Mouse (Mus musculus) hindlimb bud, embryonic 11.5 days (tissue): ENCODE measurements at regions not wholly inside any gene's neighbourhood (a gene's known extent, or its start where the extent isn't known, plus 50 kb on each side); places are given as distances from the start of the nearest gene placed in this dataset.

Source experiments
- DNase-seq: peaks from one replicate; pipeline ENCODE4 v3.0.0-alpha.2; 2012; ENCODE audit warnings: low read depth, low spot score; ENCODE audit errors: extremely low spot score

GRCm38 (mm10) chr1:128740616-128741015 lies 148.5 kb upstream of the Cxcr4 start:
- no peak for DNase-seq

- no peak for DNase-seq
These were observed 146.1 kb upstream of the Cxcr4 start for GRCm38 (mm10) chr1:128738152-128738551.

GRCm38 (mm10) chr1:128734857-128735256 lies 142.8 kb upstream of the Cxcr4 start:
- DNase-seq, result no peak

- no peak for DNase-seq
These were observed 139.4 kb upstream of the Cxcr4 start for GRCm38 (mm10) chr1:128731445-128731844.

- DNase-seq, result no peak
These were observed 132.5 kb upstream of the Cxcr4 start for GRCm38 (mm10) chr1:128724433-128725091.

- DNase-seq, result no peak
These were observed 131.8 kb upstream of the Cxcr4 start for GRCm38 (mm10) chr1:128723843-128724242.

GRCm38 (mm10) chr1:128722061-128722471 lies 130.0 kb upstream of the Cxcr4 start:
- no peak for DNase-seq

GRCm38 (mm10) chr1:128714843-128715242 lies 122.8 kb upstream of the Cxcr4 start:
- no peak for DNase-seq

GRCm38 (mm10) chr1:128712876-128713275 lies 120.8 kb upstream of the Cxcr4 start:
- no peak for DNase-seq

GRCm38 (mm10) chr1:128711121-128711520 lies 119.0 kb upstream of the Cxcr4 start:
- no peak for DNase-seq

- no peak for DNase-seq
These were observed 115.7 kb upstream of the Cxcr4 start for GRCm38 (mm10) chr1:128707747-128708146.

- no peak for DNase-seq
These were observed 114.1 kb upstream of the Cxcr4 start for GRCm38 (mm10) chr1:128706167-128706566.

- DNase-seq, result no peak
These were observed 113.0 kb upstream of the Cxcr4 start for GRCm38 (mm10) chr1:128705071-128705503.

- no peak for DNase-seq
These were observed 109.2 kb upstream of the Cxcr4 start for GRCm38 (mm10) chr1:128701326-128701725.

GRCm38 (mm10) chr1:128697962-128698361 lies 105.9 kb upstream of the Cxcr4 start:
- no peak for DNase-seq

GRCm38 (mm10) chr1:128695936-128696335 lies 103.8 kb upstream of the Cxcr4 start:
- DNase-seq, result no peak

GRCm38 (mm10) chr1:128692799-128693198 lies 100.7 kb upstream of the Cxcr4 start:
- DNase-seq, result no peak

GRCm38 (mm10) chr1:128692313-128692712 lies 100.2 kb upstream of the Cxcr4 start:
- no peak for DNase-seq

- DNase-seq, result no peak
These were observed 95.3 kb upstream of the Cxcr4 start for GRCm38 (mm10) chr1:128687236-128687927.

- DNase-seq, result no peak
These were observed 93.5 kb upstream of the Cxcr4 start for GRCm38 (mm10) chr1:128685467-128686137.

- DNase-seq, result no peak
These were observed 90.8 kb upstream of the Cxcr4 start for GRCm38 (mm10) chr1:128682942-128683341.

GRCm38 (mm10) chr1:128681261-128681660 lies 89.2 kb upstream of the Cxcr4 start:
- DNase-seq, result no peak
